Mouse (Mus musculus) cerebellum, adult 18-20 months (tissue): ENCODE measurements around the gene Olfr895.

Experiments
- DNase-seq, 2 experiments: peaks; one replicate each; pipeline ENCODE4 v3.0.0; 2021

Gene Olfr895

DNA sequence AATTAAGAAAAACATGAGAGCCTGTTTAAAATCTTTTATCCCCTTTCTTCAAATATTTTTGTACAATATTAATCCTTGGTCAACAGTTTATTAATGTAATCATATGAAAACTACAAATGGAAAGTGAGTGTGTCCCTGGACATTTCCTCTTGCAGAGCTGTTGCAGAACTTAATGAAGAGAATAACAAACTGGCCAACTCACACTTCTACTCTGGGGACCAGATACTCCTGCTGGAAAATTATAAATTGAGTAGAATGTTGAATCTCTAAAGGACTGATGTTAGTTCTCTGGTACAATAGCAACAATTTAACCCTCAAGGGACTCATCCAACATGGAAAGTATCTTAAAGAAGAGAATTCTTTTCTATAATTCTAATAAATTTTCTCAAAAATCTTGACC lies at the start of gene Olfr895:
Olfr895 (plus strand) TSS at position 301 of the 400 bp plus-strand sequence.
- DNase-seq = no peak

- no peak for DNase-seq
Measured at GRCm38 (mm10) chr9:38252474-38252873, 15.2 kb upstream of the Olfr895 start, which contains the start of gene Olfr143. Gene Olfr143 (plus strand): TSS chr9:38252774.

- DNase-seq = no peak
Measured at GRCm38 (mm10) chr9:38290807-38291206, 23.2 kb downstream of the Olfr895 start, which contains the start of gene Olfr896-ps1. Gene Olfr896-ps1 (plus strand): TSS chr9:38291107.
